Mouse (Mus musculus): ENCODE data around the gene Glce. TPM values are rescaled to one million over a fixed set of nuclear protein-coding genes. Genes with fewer than 3 reads are reported as not detected.

Gene Glce
- 7.0 TPM for polyA plus RNA-seq (2014; fragmentation: Illumina TruSeq; extraction: RNeasy Lipid Tissue Mini Kit (QIAGEN cat#74804); ENCODE audit: insufficient read depth, low read depth, low replicate concordance)

DNA sequence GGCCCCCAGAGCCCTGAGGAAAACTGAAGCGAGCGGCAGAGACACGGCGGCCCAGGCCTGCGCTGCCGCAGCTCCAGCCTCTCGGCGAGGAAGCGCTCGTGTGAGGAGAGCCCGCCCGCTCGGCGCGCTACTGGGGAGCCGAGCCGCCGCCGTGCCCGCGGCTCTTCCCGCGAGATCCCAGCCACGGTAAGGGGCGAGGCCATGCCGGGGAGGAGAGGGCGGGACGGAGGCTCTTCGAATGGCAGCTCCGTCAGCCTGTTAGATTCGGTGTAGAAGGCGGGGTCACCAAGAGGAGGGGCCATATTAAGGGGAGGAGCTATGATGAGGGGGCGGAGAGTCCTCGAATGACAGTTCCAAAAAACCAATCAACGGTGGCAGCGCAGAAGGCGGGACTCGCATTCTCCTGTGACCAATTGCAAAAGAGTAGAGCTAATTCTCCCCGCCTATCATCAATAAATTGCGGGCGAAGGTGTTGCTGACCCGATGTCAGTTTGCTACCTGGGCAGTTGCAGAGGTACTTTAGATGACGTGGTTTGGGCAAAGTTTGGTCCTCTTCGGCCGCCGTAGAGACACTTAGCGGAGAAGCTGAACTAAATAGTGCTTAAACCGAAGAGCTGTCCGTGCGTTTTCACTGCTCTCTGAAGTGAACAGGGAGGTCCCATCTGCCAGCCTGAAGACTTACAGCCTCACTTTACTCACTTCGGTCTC lies at the start of gene Glce:
TSS of gene Glce (minus strand) at position 148 of the 708 bp plus-strand sequence.

DNA sequence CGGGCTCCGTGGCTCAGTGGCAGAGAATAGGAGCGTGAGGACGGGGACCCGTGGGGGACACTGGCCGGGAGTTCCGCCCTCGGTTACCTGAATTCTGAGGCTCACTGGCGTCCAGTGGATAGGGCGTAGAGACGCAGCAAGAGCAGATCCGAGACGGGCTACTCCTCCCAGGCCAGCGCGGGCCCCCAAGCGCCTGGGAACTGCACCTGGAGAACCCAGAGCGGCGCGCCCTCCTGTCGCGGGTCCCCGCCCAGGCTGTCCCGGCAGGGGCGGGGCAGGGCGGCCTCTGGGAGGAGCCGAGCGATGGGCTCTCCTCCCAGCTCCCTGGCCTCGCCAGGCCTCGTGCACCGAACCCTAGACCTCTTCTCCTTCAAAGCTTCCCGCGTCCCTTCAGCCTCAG lies 95.9 kb downstream of the Glce start, which contains the start of gene Paqr5:
TSS of gene Paqr5 (minus strand) at position 257 of the 400 bp plus-strand sequence.

Other genes starting within 250 kb of the Glce start
- gene Rplp1, start 208.1 kb downstream of the Glce start, polyA plus RNA-seq (2014; fragmentation: Illumina TruSeq; extraction: RNeasy Lipid Tissue Mini Kit (QIAGEN cat#74804); ENCODE audit: insufficient read depth, low read depth, low replicate concordance) = 6,148 TPM
- gene Kif23, start 175.9 kb downstream of the Glce start, polyA plus RNA-seq (2014; fragmentation: Illumina TruSeq; extraction: RNeasy Lipid Tissue Mini Kit (QIAGEN cat#74804); ENCODE audit: insufficient read depth, low read depth, low replicate concordance) = 2.3 TPM
- gene Paqr5, start 95.8 kb downstream of the Glce start, polyA plus RNA-seq (2014; fragmentation: Illumina TruSeq; extraction: RNeasy Lipid Tissue Mini Kit (QIAGEN cat#74804); ENCODE audit: insufficient read depth, low read depth, low replicate concordance) = 1.1 TPM
- not detected for gene Spesp1, start 159.6 kb upstream of the Glce start, polyA plus RNA-seq (2014; fragmentation: Illumina TruSeq; extraction: RNeasy Lipid Tissue Mini Kit (QIAGEN cat#74804); ENCODE audit: insufficient read depth, low read depth, low replicate concordance)
- 464 TPM for gene Anp32a, start 218.6 kb upstream of the Glce start, polyA plus RNA-seq (2014; fragmentation: Illumina TruSeq; extraction: RNeasy Lipid Tissue Mini Kit (QIAGEN cat#74804); ENCODE audit: insufficient read depth, low read depth, low replicate concordance)

All from lung, adult 10 weeks (tissue).